Mouse (Mus musculus) large intestine, adult 2 months (tissue): ENCODE data around the gene Sytl2. TPM values are rescaled to one million over a fixed set of nuclear protein-coding genes. Genes with fewer than 3 reads are reported as not detected.
A peak's percentile ranks its signal among the peaks of the same experiment; 100 is the strongest.

Experiments used
- DNase-seq: peaks from one replicate; pipeline ENCODE4 v3.0.0-alpha.2; 2012; ENCODE audit warnings: low read depth, low spot score
- WGBS: fragments of 180-500 bp; shearing (Covaris S2); methylation state at CpG from one replicate; pipeline ENCODE4 v1.1.7; 2018; 5-methylcytosine and 5-hydroxymethylcytosine counted together
- polyA plus RNA-seq: library from polyadenylated mRNA; depleted of rRNA; stranded (reverse); fragments of >200 nt; gene quantifications from 2 replicates; pipeline ENCODE4 v1.2.3, GENCODE M21; 2012

Gene Sytl2
- polyA plus RNA-seq, 1 experiment = 8.2 TPM

GRCm38 (mm10) chr7:90354229-90354604 lies 52.2 kb downstream of the Sytl2 start:
- WGBS = 92% methylated on average over 2 of the region's 2 CpGs
- DNase-seq = no peak

GRCm38 (mm10) chr7:90355454-90355853 lies 53.4 kb downstream of the Sytl2 start:
- DNase-seq = no peak
- 70% methylated on average over 3 of the region's 3 CpGs for WGBS

- no peak for DNase-seq
- WGBS = 59% methylated on average over 2 of the region's 2 CpGs
These were observed 53.9 kb downstream of the Sytl2 start for GRCm38 (mm10) chr7:90355995-90356394.

GRCm38 (mm10) chr7:90362788-90363187 lies 60.7 kb downstream of the Sytl2 start:
- peak; percentile 64 for DNase-seq
- WGBS = 31% methylated on average over 7 of the region's 7 CpGs

GRCm38 (mm10) chr7:90370071-90370851 lies 68.2 kb downstream of the Sytl2 start:
- WGBS = 42% methylated on average over 6 of the region's 6 CpGs
- DNase-seq = no peak

- WGBS = 30% methylated on average over 4 of the region's 4 CpGs
- DNase-seq = no peak
These were observed 70.8 kb downstream of the Sytl2 start for GRCm38 (mm10) chr7:90372804-90373203.

- WGBS = 81% methylated on average over 2 of the region's 2 CpGs
- no peak for DNase-seq
These were observed 82.4 kb downstream of the Sytl2 start for GRCm38 (mm10) chr7:90384411-90384810.

GRCm38 (mm10) chr7:90386885-90387459 lies 84.9 kb downstream of the Sytl2 start:
- no peak for DNase-seq
- WGBS = 11% methylated on average over 8 of the region's 8 CpGs

GRCm38 (mm10) chr7:90389765-90390164 lies 87.7 kb downstream of the Sytl2 start:
- WGBS = 64% methylated on average over 3 of the region's 3 CpGs
- no peak for DNase-seq

GRCm38 (mm10) chr7:90395073-90395472 lies 93.0 kb downstream of the Sytl2 start:
- 54% methylated on average over 4 of the region's 4 CpGs for WGBS
- no peak for DNase-seq

GRCm38 (mm10) chr7:90395928-90396327 lies 93.9 kb downstream of the Sytl2 start:
- no peak for DNase-seq
- WGBS = 68% methylated on average over 5 of the region's 5 CpGs

GRCm38 (mm10) chr7:90409934-90410333 lies 107.9 kb downstream of the Sytl2 start:
- DNase-seq = peak; percentile 57
- 25% methylated on average over 3 of the region's 3 CpGs for WGBS

- peak; percentile 62 for DNase-seq
These were observed 124.3 kb downstream of the Sytl2 start, which contains the start of gene Ccdc89 for GRCm38 (mm10) chr7:90426020-90427001. TSS of gene Ccdc89 (plus strand) at chr7:90426577.

GRCm38 (mm10) chr7:90427006-90427405 lies 125.0 kb downstream of the Sytl2 start:
- no peak for DNase-seq
- WGBS = 73% methylated on average over 9 of the region's 9 CpGs

More at GRCm38 (mm10) chr7:90426020-90427001, 124.3 kb downstream of the Sytl2 start, which contains the start of gene Ccdc89:
- WGBS = 23% methylated on average over 29 of the region's 29 CpGs

- DNase-seq = no peak
These were observed 130.2 kb downstream of the Sytl2 start for GRCm38 (mm10) chr7:90432221-90432620.

GRCm38 (mm10) chr7:90440044-90440443 lies 138.0 kb downstream of the Sytl2 start:
- 86% methylated on average over 4 of the region's 4 CpGs for WGBS
- DNase-seq = no peak

- 12% methylated on average over 4 of the region's 4 CpGs for WGBS
- DNase-seq = no peak
These were observed 140.0 kb downstream of the Sytl2 start for GRCm38 (mm10) chr7:90442070-90442469.

- under 1% methylated on average over 54 of the region's 54 CpGs for WGBS
- peak; percentile 92 for DNase-seq
These were observed 140.5 kb downstream of the Sytl2 start, which contains the start of gene Crebzf for GRCm38 (mm10) chr7:90442518-90443080. TSS of gene Crebzf (plus strand) at chr7:90442729.
